Mouse (Mus musculus): ENCODE measurements around the gene Rxfp1.
A peak's percentile ranks its signal among the peaks of the same experiment; 100 is the strongest.

The Rxfp1 gene

GRCm38 (mm10) chr3:79672188-79672587 lies 65.5 kb downstream of the Rxfp1 start:
- no peak for DNase-seq (ENCODE audit: low read depth)

GRCm38 (mm10) chr3:79670556-79670955 lies 67.1 kb downstream of the Rxfp1 start:
- no peak for DNase-seq (ENCODE audit: low read depth)

- DNase-seq (ENCODE audit: low read depth) = peak; percentile 42
Observed at GRCm38 (mm10) chr3:79664787-79665408, 72.8 kb downstream of the Rxfp1 start.

- DNase-seq (ENCODE audit: low read depth) = no peak
Observed at GRCm38 (mm10) chr3:79656682-79657081, 81.0 kb downstream of the Rxfp1 start.

- DNase-seq (ENCODE audit: low read depth) = no peak
Observed at GRCm38 (mm10) chr3:79652129-79652528, 85.6 kb downstream of the Rxfp1 start.

- peak; percentile 13 for DNase-seq (ENCODE audit: low read depth)
Observed at GRCm38 (mm10) chr3:79629416-79629730, 108.3 kb downstream of the Rxfp1 start, which contains the start of gene Etfdh. Gene Etfdh, minus strand, starts transcription at chr3:79629500.

- DNase-seq (ENCODE audit: low read depth) = peak; percentile 97
Observed at GRCm38 (mm10) chr3:79628561-79629415, 108.9 kb downstream of the Rxfp1 start, which contains the start of gene 4930579G24Rik. Gene 4930579G24Rik, plus strand, starts transcription at chr3:79629079.

GRCm38 (mm10) chr3:79628182-79628560 lies 109.5 kb downstream of the Rxfp1 start:
- DNase-seq (ENCODE audit: low read depth) = no peak

GRCm38 (mm10) chr3:79627484-79628181 lies 110.0 kb downstream of the Rxfp1 start:
- DNase-seq (ENCODE audit: low read depth) = peak; percentile 14

GRCm38 (mm10) chr3:79609886-79610285 lies 127.8 kb downstream of the Rxfp1 start:
- DNase-seq (ENCODE audit: low read depth) = no peak

- no peak for DNase-seq (ENCODE audit: low read depth)
Observed at GRCm38 (mm10) chr3:79595468-79595867, 142.2 kb downstream of the Rxfp1 start.

- no peak for DNase-seq (ENCODE audit: low read depth)
Observed at GRCm38 (mm10) chr3:79591793-79592471, 145.7 kb downstream of the Rxfp1 start.
